Mouse (Mus musculus) liver, adult 2 months (tissue): ENCODE data around the gene Tmem221.

Source experiments
- CTCF ChIP-seq: fragments of 200-500 bp; IDR thresholded peaks from 2 replicates; pipeline ENCODE4 v1.5.1; 2011; ENCODE audit warnings: low read depth, low read length, control low read depth
- POLR2A ChIP-seq: fragments of 200-500 bp; IDR thresholded peaks from 2 replicates; pipeline ENCODE4 v1.6.1; 2011; ENCODE audit warnings: low read length, control low read depth; ENCODE audit not compliant: insufficient read depth; ENCODE audit errors: extremely low read depth

GRCm38 (mm10) chr8:71598375-71598774 lies 39.7 kb upstream of the Tmem221 start:
- TF ChIP-seq CTCF (no peak), POLR2A (no peak)
